Mouse (Mus musculus) neural tube, embryonic 12.5 days (tissue): ENCODE measurements around the gene LTO1. TPM values are rescaled to one million over a fixed set of nuclear protein-coding genes. Genes with fewer than 3 reads are reported as not detected.
A peak's percentile ranks its signal among the peaks of the same experiment; 100 is the strongest.
"Not testable (repeated sequence)": the region's sequence is repeated elsewhere in the genome, so short reads cannot be mapped to it uniquely, and the experiment has no call there.

Experiments
- ATAC-seq: fragments of 200-750 bp; cut with Nextera tagmentation; 2 replicates; pipeline ENCODE4 v1.8.0; 2017; ENCODE audit warnings: low read depth, mild to moderate bottlenecking, moderate TSS enrichment, moderate library complexity; ENCODE audit not compliant: low FRiP score
- H3K27ac ChIP-seq: fragments of 300-500 bp; sonication (generic); 2 replicates; pipeline ENCODE4 v1.5.1; 2016
- H3K27me3 ChIP-seq: fragments of 300-500 bp; sonication (generic); replicated peaks from 2 replicates; pipeline ENCODE4 v1.6.1; 2016; ENCODE audit warnings: mild to moderate bottlenecking
- H3K36me3 ChIP-seq: fragments of 300-500 bp; sonication (generic); 2 replicates; pipeline ENCODE4 v1.6.1; 2016; ENCODE audit warnings: mild to moderate bottlenecking
- H3K4me1 ChIP-seq: fragments of 300-500 bp; sonication (generic); 2 replicates; pipeline ENCODE4 v1.6.1; 2016
- H3K4me2 ChIP-seq: fragments of 300-500 bp; sonication (generic); replicated peaks from 2 replicates; pipeline ENCODE4 v1.6.1; 2016; ENCODE audit warnings: mild to moderate bottlenecking
- H3K4me3 ChIP-seq: fragments of 300-500 bp; sonication (generic); 2 replicates; pipeline ENCODE4 v1.5.1; 2016
- H3K9ac ChIP-seq: fragments of 300-500 bp; sonication (generic); 2 replicates; pipeline ENCODE4 v1.6.1; 2016; ENCODE audit warnings: mild to moderate bottlenecking
- H3K9me3 ChIP-seq: fragments of 300-500 bp; sonication (generic); 2 replicates; pipeline ENCODE4 v1.6.1; 2016; ENCODE audit warnings: mild to moderate bottlenecking
- WGBS: fragments of 180-500 bp; shearing (Covaris S2); methylation state at CpG from one replicate; pipeline ENCODE4 v1.1.7; 2016; 5-methylcytosine and 5-hydroxymethylcytosine counted together
- polyA plus RNA-seq: library from polyadenylated mRNA; unstranded; fragments of >200 nt; fragmentation: Nextera tagmentation; extraction: Ambion mirVana; gene quantifications from 2 replicates; pipeline ENCODE4 v1.2.1, GENCODE M21; 2016

LTO1 gene
- polyA plus RNA-seq, 1 experiment from 2014 or later: 36.7 TPM

GRCm38 (mm10) chr7:144892322-144892721, 22.6 kb upstream of the LTO1 start:
- no peak for ATAC-seq
- H3K9me3 ChIP-seq: no peaks in the 10 kb centered on the region
- no peak overlapping the region for H3K4me2 ChIP-seq
- no peak overlapping the region for H3K9ac ChIP-seq
- H3K4me3 ChIP-seq: no peak overlapping the region
- H3K27ac ChIP-seq: no peak overlapping the region
- H3K36me3 ChIP-seq: no peaks in the 10 kb centered on the region
- H3K4me1 ChIP-seq: peaks cover 28% of the 10 kb centered on the region
- H3K27me3 ChIP-seq: peaks cover 23% of the 10 kb centered on the region
- 52% methylated on average over 6 of the region's 6 CpGs for WGBS

DNA sequence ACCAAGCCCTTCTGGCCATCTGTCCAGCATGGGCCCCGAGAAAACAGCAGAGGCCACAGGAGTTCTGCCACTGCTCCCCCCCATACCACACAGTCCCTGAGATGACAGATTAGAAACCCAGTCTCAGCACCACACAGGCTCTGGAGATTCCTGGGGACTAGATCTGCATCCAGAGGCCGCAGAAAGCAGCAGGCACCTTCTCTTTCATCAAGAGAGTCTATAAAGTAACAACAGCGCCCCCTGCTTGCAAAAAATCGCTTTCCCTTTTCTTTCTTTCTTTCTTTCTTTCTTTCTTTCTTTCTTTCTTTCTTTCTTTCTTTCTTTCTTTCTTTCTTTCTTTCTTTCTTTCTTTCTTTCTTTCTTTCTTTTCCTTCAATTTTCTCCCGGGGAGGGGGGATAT, 20.7 kb upstream of the LTO1 start:
- Histone ChIP-seq H3K27ac (no peak overlapping the region), H3K4me2 (peak overlapping the region; percentile 81; the same call in 1 of the 2 replicates), H3K4me1 (peaks cover 40% of the 10 kb centered on the region), H3K4me3 (no peak overlapping the region), H3K27me3 (peaks cover 32% of the 10 kb centered on the region), H3K9me3 (no peaks in the 10 kb centered on the region), H3K9ac (no peak overlapping the region), H3K36me3 (no peaks in the 10 kb centered on the region)
- ATAC-seq: no peak
- WGBS: 3% methylated on average over 5 of the region's 5 CpGs

GRCm38 (mm10) chr7:144894706-144895105, 20.2 kb upstream of the LTO1 start:
- no peak overlapping the region for H3K9ac ChIP-seq
- H3K27ac ChIP-seq: no peak overlapping the region
- H3K27me3 ChIP-seq: peaks cover 32% of the 10 kb centered on the region
- 3% methylated on average over 4 of the region's 4 CpGs for WGBS
- ATAC-seq: peak; percentile 9; the same call in 1 of the 2 replicates
- 0 out of 2 replicates have a peak overlapping the region, but pooled peaks have one; percentile 49 for H3K4me3 ChIP-seq
- peaks cover 41% of the 10 kb centered on the region for H3K4me1 ChIP-seq
- H3K4me2 ChIP-seq: peak overlapping the region; percentile 81
- H3K36me3 ChIP-seq: no peaks in the 10 kb centered on the region
- no peaks in the 10 kb centered on the region for H3K9me3 ChIP-seq

- peak; percentile 84 for ATAC-seq
- Histone ChIP-seq H3K27me3 (peaks cover 32% of the 10 kb centered on the region), H3K4me3 (peak overlapping the region; percentile 49), H3K4me1 (peaks cover 41% of the 10 kb centered on the region), H3K36me3 (no peaks in the 10 kb centered on the region), H3K27ac (no peak overlapping the region; the same call in 1 of the 2 replicates), H3K9ac (peak overlapping the region; percentile 59), H3K9me3 (no peaks in the 10 kb centered on the region), H3K4me2 (peak overlapping the region; percentile 81)
- WGBS: 0% methylated on average over 37 of the region's 37 CpGs
Observed at GRCm38 (mm10) chr7:144895305-144896111, 19.4 kb upstream of the LTO1 start.

GRCm38 (mm10) chr7:144896294-144897218, 18.3 kb upstream of the LTO1 start, which contains the start of gene Fgf15:
Gene Fgf15, plus strand, starts transcription at chr7:144896531.
- ATAC-seq: peak; percentile 14
- peak within 1 kb of the TSS; percentile 81 for H3K4me2 ChIP-seq
- peaks cover 32% of the 10 kb centered on the region for H3K27me3 ChIP-seq

DNA sequence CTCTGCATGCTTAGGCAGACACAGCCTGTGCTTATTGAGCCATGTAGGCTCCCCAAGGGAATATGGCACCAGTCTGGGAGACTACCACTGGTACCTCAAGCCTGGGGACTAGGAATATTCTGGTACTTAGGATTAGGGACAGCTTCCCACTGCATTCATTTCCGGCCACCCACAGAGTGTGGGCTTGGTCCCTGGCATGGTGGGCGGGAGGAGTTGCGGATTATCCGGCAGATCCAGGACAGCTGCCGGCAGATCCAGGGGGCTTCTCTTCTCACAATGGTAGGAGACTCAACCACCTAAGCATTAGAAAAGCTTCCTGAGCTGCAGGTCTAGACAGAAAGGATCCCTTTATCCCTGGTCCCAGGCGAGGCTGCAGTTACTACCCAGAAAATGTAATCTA, 16.4 kb upstream of the LTO1 start:
- Histone ChIP-seq H3K9ac (no peak overlapping the region), H3K27me3 (peaks cover 32% of the 10 kb centered on the region)

More at GRCm38 (mm10) chr7:144896294-144897218, 18.3 kb upstream of the LTO1 start, which contains the start of gene Fgf15:
- Histone ChIP-seq H3K9ac (peak within 1 kb of the TSS; percentile 59), H3K9me3 (no peaks in the 10 kb centered on the region), H3K27ac (no peak within 1 kb of the TSS; the same call in 1 of the 2 replicates), H3K4me1 (peaks cover 41% of the 10 kb centered on the region), H3K36me3 (no peaks in the 10 kb centered on the region), H3K4me3 (peak within 1 kb of the TSS; percentile 49)
- WGBS: under 1% methylated on average over 65 of the region's 65 CpGs

GRCm38 (mm10) chr7:144905514-144905913, 9.4 kb upstream of the LTO1 start:
- not testable (repeated sequence) for H3K4me1 ChIP-seq, ATAC-seq, H3K4me2 ChIP-seq, H3K9ac ChIP-seq, H3K4me3 ChIP-seq, H3K27me3 ChIP-seq, H3K9me3 ChIP-seq, H3K36me3 ChIP-seq, H3K27ac ChIP-seq
- 89% methylated on average over 3 of the region's 3 CpGs for WGBS

More for the DNA sequence above, 16.4 kb upstream of the LTO1 start:
- WGBS: 38% methylated on average over 6 of the region's 6 CpGs
- no peak for ATAC-seq
- H3K9me3 ChIP-seq: no peaks in the 10 kb centered on the region
- H3K27ac ChIP-seq: no peak overlapping the region
- H3K4me1 ChIP-seq: peaks cover 41% of the 10 kb centered on the region
- H3K4me3 ChIP-seq: peak overlapping the region; percentile 49; the same call in 1 of the 2 replicates
- H3K36me3 ChIP-seq: no peaks in the 10 kb centered on the region
- peak overlapping the region; percentile 81 for H3K4me2 ChIP-seq

GRCm38 (mm10) chr7:144906708-144907397, 8.0 kb upstream of the LTO1 start:
- no peak overlapping the region for H3K27ac ChIP-seq
- H3K36me3 ChIP-seq: no peaks in the 10 kb centered on the region
- no peaks in the 10 kb centered on the region for H3K9me3 ChIP-seq
- WGBS: 11% methylated on average over 28 of the region's 28 CpGs
- H3K4me1 ChIP-seq: peaks cover 4% of the 10 kb centered on the region; the same call in 1 of the 2 replicates
- H3K4me2 ChIP-seq: peak overlapping the region; percentile 48
- no peaks in the 10 kb centered on the region; the same call in 1 of the 2 replicates for H3K27me3 ChIP-seq
- no peak overlapping the region for H3K9ac ChIP-seq
- no peak overlapping the region for H3K4me3 ChIP-seq
- peak; percentile 33; the same call in 1 of the 2 replicates for ATAC-seq

- Histone ChIP-seq H3K36me3 (no peaks in the 10 kb centered on the region), H3K4me1 (peaks cover 4% of the 10 kb centered on the region; the same call in 1 of the 2 replicates), H3K27me3 (no peaks in the 10 kb centered on the region; the same call in 1 of the 2 replicates), H3K27ac (no peak overlapping the region), H3K4me3 (no peak overlapping the region), H3K9ac (no peak overlapping the region), H3K4me2 (no peak overlapping the region), H3K9me3 (no peaks in the 10 kb centered on the region)
- 14% methylated on average over 8 of the region's 8 CpGs for WGBS
- ATAC-seq: no peak
Observed at GRCm38 (mm10) chr7:144907793-144908192, 7.1 kb upstream of the LTO1 start.

- no peak overlapping the region for H3K9ac ChIP-seq
- no peak; the same call in 1 of the 2 replicates for ATAC-seq
- H3K4me3 ChIP-seq: no peak overlapping the region
- H3K27ac ChIP-seq: no peak overlapping the region
- H3K4me1 ChIP-seq: peaks cover 4% of the 10 kb centered on the region; the same call in 1 of the 2 replicates
- no peaks in the 10 kb centered on the region for H3K36me3 ChIP-seq
- WGBS: 38% methylated on average over 7 of the region's 7 CpGs
- no peaks in the 10 kb centered on the region; the same call in 1 of the 2 replicates for H3K27me3 ChIP-seq
- H3K9me3 ChIP-seq: no peaks in the 10 kb centered on the region
- H3K4me2 ChIP-seq: no peak overlapping the region
Observed at GRCm38 (mm10) chr7:144908705-144909104, 6.2 kb upstream of the LTO1 start.

DNA sequence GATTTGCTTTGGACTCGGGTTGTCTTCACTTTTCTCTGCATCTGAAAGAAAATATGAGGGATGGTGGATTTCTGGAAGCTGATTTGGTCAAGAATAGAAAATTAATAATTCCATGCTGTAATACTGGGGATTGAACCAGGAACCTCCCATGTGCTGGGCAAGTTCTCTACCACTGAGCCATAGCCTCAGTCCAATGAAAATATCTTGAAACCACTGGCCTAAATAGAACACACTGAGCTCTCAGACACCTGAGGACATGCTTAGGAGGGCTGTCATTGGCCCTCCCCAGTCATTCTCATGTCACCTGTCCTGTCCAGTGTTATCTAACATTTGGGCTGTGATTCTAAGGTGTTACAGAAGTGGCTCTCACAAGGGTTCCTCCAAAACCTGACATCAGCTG, 3.8 kb upstream of the LTO1 start:
- no peak overlapping the region for H3K4me3 ChIP-seq
- H3K27ac ChIP-seq: no peak overlapping the region
- H3K9ac ChIP-seq: no peak overlapping the region
- no peak for ATAC-seq
- 84% methylated on average over 1 of the region's 1 CpGs for WGBS
- no peaks in the 10 kb centered on the region for H3K9me3 ChIP-seq
- no peaks in the 10 kb centered on the region for H3K36me3 ChIP-seq
- peaks cover 13% of the 10 kb centered on the region for H3K4me1 ChIP-seq
- H3K27me3 ChIP-seq: no peaks in the 10 kb centered on the region; the same call in 1 of the 2 replicates
- no peak overlapping the region for H3K4me2 ChIP-seq
